Comparison of ENCODE assay signal across 10 mouse cellular contexts in genomic region chr11:90071747-90072146, GRCm38 (mm10). TPM values are rescaled to one million over a fixed set of nuclear protein-coding genes. Genes with fewer than 3 reads are reported as not detected.
A peak's percentile ranks its signal among the peaks of the same experiment; 100 is the strongest.
DNase-seq lines count a peak whose midpoint lies in the region; ATAC-seq and TF ChIP-seq lines count a peak whose summit lies in the region.
"Had no signal": no experiment of that assay in that cellular context is flagged by ENCODE, and none has a peak within 500 bp of the region (broad histone marks: within the 10 kb centered on the region; RNA-seq: fewer than 3 reads in every experiment).

No protein-coding gene starts in this region.

- 0 out of 2 replicates have a peak, but pooled peaks have one; percentile 56 for ATAC-seq in embryonic facial prominence, embryonic 13.5 days (ENCODE audit: insufficient number of reproducible peaks, insufficient read depth, low FRiP score, low TSS enrichment, low read depth)
- ATAC-seq in limb, embryonic 12.5 days (ENCODE audit: insufficient number of reproducible peaks, insufficient read depth, low FRiP score, low TSS enrichment, low read depth), result no peak
- ATAC-seq in activated CD4-positive, CD25-positive, alpha-beta regulatory T cell, adult 4 months, result no peak
- ATAC-seq: forebrain, embryonic 15.5 days had no signal

- TF ChIP-seq POLR2A in lung, adult 2 months (IDR thresholded peaks at IDR 0.05; ENCODE audit: borderline replicate concordance, extremely low read depth, low read depth, low read length), result no peak

- no peak overlapping the region for H3K27ac ChIP-seq in embryonic facial prominence, embryonic 13.5 days
- H3K27ac ChIP-seq in limb, embryonic 12.5 days, result no peak overlapping the region
- H3K27ac ChIP-seq: forebrain, embryonic 15.5 days; layer of hippocampus, adult 2 months had no signal

- no peak overlapping the region for H3K4me3 ChIP-seq in lung, adult 2 months (replicated peaks; ENCODE audit: extremely low read depth, low read depth, low read length)
- H3K4me3 ChIP-seq in embryonic facial prominence, embryonic 13.5 days, result no peak overlapping the region
- H3K4me3 ChIP-seq in limb, embryonic 12.5 days (replicated peaks), result no peak overlapping the region
- H3K4me3 ChIP-seq: forebrain, embryonic 15.5 days; layer of hippocampus, adult 2 months had no signal

- peaks cover 5% of the 10 kb centered on the region for H3K4me1 ChIP-seq in lung, adult 2 months (ENCODE audit: control insufficient read depth, insufficient read depth, low read length)
- peaks cover 20% of the 10 kb centered on the region for H3K4me1 ChIP-seq in embryonic facial prominence, embryonic 13.5 days
- peaks cover 10% of the 10 kb centered on the region; the same call in 1 of the 2 replicates for H3K4me1 ChIP-seq in limb, embryonic 12.5 days (replicated peaks)

- H3K27me3 ChIP-seq in embryonic facial prominence, embryonic 13.5 days, result no peaks in the 10 kb centered on the region
- no peaks in the 10 kb centered on the region for H3K27me3 ChIP-seq in limb, embryonic 12.5 days
- H3K27me3 ChIP-seq: forebrain, embryonic 15.5 days had no signal

- WGBS in lung, adult 2 months, result 24% methylated on average over 9 of the region's 9 CpGs
- WGBS in embryonic facial prominence, embryonic 13.5 days, result 14% methylated on average over 9 of the region's 9 CpGs
- WGBS in limb, embryonic 12.5 days, result 26% methylated on average over 9 of the region's 9 CpGs

- H3K36me3 ChIP-seq in embryonic facial prominence, embryonic 13.5 days, result no peaks in the 10 kb centered on the region
- H3K36me3 ChIP-seq in limb, embryonic 12.5 days, result no peaks in the 10 kb centered on the region
- H3K36me3 ChIP-seq: forebrain, embryonic 15.5 days had no signal

- no peak for TF ChIP-seq CTCF in lung, adult 2 months (IDR thresholded peaks at IDR 0.05; ENCODE audit: insufficient read depth, low read length)

- no peaks in the 10 kb centered on the region for H3K9me3 ChIP-seq in embryonic facial prominence, embryonic 13.5 days
- no peaks in the 10 kb centered on the region for H3K9me3 ChIP-seq in limb, embryonic 12.5 days
- H3K9me3 ChIP-seq: forebrain, embryonic 15.5 days had no signal

- H3K4me2 ChIP-seq in embryonic facial prominence, embryonic 13.5 days, result peak overlapping the region; percentile 43
- H3K4me2 ChIP-seq in limb, embryonic 12.5 days, result peak overlapping the region; percentile 2; the same call in 1 of the 2 replicates
- H3K4me2 ChIP-seq: forebrain, embryonic 15.5 days had no signal

- DNase-seq in lung, adult 18-20 months, result peak; percentile 22 to 58
- no peak for DNase-seq in lung, adult 2 months
- DNase-seq in skeletal muscle tissue, adult 2 months (ENCODE audit: low read depth, low spot score), result peak; percentile 91
- no peak for DNase-seq in left cerebral cortex, adult 18-20 months (ENCODE audit: low spot score in 2 of 2)
- DNase-seq in heart, postnatal 4 days, result no peak

- peak overlapping the region; percentile 51; the same call in 1 of the 2 replicates for H3K9ac ChIP-seq in embryonic facial prominence, embryonic 13.5 days
- no peak overlapping the region for H3K9ac ChIP-seq in limb, embryonic 12.5 days (replicated peaks)
- H3K9ac ChIP-seq: forebrain, embryonic 15.5 days had no signal

RNA-seq across cellular contexts. Expression of gene Tmem100, which starts 41.6 kb away (rescaled TPM):
- polyA plus RNA-seq in lung, adult 2 months (2012; rRNA removed), result 169 and 219 TPM in 2 replicates
- polyA plus RNA-seq in embryonic facial prominence, embryonic 13.5 days (2015; fragmentation: Nextera tagmentation; extraction: Ambion mirVana), result 26.3 and 29.4 TPM in 2 replicates
- 7.2 and 8.4 TPM in 2 replicates for polyA plus RNA-seq in limb, embryonic 12.5 days (2016; fragmentation: Nextera tagmentation; extraction: Ambion mirVana)
- total RNA-seq in left cerebral cortex, adult 18-20 months (2021), result 10 to 100 TPM; 12.3 to 18.2 TPM
- total RNA-seq in heart, postnatal 4 days (2021), result 10 to 100 TPM; 27.3 to 29.6 TPM
- polyA plus RNA-seq in activated CD4-positive, CD25-positive, alpha-beta regulatory T cell, adult 4 months (2017; shearing (Covaris generic)), result not detected

Comparison
In these comparisons a context has a peak if more than half of its experiments do, and no peak if none do; other contexts are left out.
1. DNase-seq: peak in lung, adult 18-20 months (2 of 2) and skeletal muscle tissue, adult 2 months (single experiment); none in lung, adult 2 months (single experiment), left cerebral cortex, adult 18-20 months (0 of 2) and heart, postnatal 4 days (single experiment).